Mouse (Mus musculus): ENCODE measurements around the gene Cnnm1.

The Cnnm1 gene

DNA sequence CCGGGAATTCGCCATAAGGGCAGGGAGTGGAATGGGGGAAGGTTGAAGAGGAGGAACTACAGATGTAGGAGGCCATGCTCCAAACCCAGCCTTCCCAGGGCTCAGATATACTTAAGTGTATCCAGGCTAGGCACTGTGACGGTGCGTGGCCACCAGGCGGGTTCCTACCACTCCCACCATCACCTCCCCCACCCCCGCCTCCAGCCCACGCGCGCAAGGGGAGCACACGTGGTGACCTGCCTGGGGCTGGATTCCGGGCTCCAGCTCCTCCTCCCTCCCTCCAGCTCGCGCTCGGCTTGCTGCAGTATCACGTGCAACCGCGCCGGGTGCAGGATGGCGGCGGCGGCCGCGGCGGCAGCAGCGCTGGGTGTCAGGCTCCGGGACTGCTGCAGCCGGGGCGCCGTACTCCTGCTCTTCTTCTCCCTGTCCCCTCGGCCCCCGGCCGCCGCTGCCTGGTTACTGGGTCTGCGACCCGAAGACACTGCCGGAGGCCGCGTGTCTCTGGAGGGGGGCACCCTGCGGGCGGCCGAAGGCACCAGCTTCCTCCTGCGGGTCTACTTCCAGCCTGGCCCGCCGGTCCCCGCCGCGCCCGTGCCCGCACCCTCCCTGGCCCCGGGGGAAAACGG lies at the start of gene Cnnm1:
Cnnm1 (plus strand) TSS at position 325 of the 626 bp plus-strand sequence.
- peak; percentile 9 to 26 for DNase-seq

DNA sequence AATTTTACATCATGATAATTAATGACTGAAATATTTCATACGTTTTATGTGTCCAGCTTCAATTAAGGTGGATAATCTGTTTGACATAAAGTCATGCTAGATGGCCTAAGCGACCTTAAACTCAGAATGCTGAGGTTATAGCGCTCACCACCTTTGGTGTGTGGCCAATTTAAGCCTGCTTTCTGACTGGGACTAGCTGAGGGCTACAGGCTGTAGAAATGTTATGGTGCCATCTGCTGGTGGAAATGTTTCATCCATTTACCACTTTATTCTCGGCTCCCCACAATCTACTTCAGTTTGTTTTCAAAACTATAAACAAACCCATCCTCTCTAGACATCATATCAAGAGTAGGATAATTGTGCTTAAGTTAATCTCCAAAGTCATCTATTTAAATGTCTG lies 43.9 kb upstream of the Cnnm1 start:
- peak in 1 of 2 experiments; percentile 40 for DNase-seq

DNA sequence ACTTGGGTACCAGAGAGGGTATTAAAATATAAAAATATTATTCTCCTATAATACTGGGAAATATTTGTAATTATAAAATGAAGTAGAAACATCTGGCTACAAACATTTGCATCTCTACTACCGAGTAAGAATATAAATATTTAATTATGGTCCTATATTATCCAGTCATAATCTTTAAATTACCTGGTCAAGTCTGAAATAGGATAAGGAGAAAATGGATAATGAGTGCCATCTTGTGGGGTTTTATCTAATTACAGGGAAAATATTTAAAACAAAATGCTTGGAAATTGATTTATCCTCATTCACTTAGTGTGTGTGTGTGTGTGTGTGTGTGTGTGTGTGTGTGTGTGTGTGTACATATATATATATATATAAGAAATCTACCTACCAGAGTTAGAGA lies 33.1 kb upstream of the Cnnm1 start:
- DNase-seq, result no peak

DNA sequence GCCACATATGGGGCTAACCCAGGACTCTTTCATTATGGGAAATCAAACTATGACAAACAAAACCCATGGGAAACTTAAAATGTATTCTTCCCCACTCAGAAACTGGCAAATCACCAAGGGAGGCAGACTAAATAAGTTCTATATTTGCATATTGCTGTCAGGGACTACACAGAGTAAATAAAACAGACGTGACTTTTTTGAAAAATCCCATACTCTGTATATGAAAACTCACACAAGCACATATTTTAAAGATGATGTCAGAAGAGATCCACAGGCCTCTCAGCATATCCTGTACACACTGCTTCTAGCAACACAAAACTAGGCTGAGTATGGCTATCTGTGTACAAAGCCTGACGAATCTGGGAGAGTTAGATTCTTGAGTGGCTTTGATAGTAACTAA lies 24.7 kb upstream of the Cnnm1 start:
- no peak for DNase-seq

DNA sequence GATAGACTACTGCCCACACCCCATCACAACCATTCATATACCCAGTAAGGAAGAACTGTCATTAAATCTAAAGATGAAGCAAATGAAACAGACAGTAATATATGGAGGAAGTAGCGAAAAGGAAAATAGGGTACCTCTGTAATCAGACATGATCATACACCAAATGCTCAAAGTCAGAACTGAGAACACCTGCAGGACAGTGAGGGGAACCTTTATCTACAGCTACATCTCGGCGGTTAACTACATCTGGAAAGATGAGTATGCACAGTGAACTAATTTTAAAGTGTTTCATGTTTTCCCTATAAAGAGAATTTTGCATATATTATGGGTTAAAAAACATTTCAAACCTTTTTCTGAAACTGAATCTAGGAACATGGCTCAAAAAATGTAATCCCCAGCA lies 19.7 kb upstream of the Cnnm1 start:
- DNase-seq, result no peak

DNA sequence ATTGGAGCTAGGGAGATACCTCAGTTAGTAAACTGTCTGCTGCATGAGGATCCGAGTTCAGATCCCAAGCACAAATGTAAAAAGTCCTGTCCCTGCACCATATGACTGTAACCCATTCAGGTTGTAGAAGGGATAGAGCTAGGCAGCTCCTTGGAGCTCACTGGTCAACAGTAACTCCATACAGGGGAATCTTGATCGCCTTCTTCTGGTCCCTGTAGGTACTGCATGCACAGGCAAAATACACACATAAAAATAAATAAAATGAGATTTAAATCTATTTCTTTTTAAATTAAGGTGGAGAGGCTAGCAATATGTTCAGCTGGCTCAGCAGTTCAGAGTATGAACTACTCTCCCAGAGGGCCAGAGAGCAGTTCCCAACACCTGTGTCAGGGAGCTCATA lies 16.2 kb upstream of the Cnnm1 start:
- DNase-seq, result no peak

DNA sequence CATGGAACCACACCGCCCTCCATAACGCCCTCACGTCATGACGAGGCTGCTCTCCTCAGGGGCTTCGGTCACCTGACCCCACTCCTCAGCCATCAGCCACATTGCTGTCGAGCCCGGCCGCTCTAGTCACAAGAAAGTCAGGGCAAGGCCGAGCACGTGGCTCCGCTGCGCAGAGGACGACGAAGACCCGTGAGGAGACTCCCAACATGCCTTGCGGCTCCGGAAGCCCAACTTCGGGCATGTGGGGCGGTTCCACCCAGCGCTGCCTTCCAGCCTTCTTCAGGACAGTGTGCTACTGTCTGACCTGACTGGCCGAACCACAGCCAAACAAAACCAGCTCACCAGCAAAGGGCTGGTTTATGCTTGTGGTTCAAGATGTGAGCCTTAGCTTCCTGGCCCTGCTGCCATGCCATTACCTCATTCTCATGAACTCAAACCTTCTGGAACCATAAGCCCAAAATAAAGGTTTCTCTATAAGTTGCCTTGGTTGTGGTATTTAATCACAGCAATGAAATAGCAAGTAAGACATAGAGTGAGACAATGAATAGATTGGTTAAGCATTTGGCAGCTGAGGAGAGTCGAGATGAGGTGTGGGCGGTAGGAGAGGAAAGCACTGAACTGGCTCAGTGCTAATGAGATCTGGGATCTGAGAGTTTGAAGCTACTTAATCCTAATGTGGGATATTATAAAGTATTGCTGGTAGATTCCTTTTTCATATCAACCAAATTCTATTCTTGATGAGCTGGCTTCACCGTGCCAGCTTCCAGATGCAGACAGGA lies 12.6 kb upstream of the Cnnm1 start:
- peak in 1 of 2 experiments; percentile 19 for DNase-seq

DNA sequence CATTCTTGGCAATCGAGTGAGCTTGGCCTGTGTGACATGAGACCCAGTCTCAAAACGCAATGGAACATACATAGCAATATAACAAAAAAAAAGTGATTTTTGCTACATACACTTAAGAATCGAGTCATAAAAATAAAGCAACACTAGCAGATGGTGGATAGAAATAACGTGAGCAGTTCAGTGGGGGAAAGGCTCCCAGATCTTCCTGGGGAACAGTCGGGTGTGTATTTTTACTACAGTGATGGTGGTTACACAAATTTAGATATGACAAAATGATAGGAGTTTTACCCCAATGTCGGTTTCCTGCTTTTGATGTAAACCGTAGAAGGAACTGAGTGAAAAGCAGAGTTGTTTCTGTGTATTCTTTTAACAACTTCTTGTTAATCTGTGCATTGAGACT lies 990 bp upstream of the Cnnm1 start:
- DNase-seq, result no peak

DNA sequence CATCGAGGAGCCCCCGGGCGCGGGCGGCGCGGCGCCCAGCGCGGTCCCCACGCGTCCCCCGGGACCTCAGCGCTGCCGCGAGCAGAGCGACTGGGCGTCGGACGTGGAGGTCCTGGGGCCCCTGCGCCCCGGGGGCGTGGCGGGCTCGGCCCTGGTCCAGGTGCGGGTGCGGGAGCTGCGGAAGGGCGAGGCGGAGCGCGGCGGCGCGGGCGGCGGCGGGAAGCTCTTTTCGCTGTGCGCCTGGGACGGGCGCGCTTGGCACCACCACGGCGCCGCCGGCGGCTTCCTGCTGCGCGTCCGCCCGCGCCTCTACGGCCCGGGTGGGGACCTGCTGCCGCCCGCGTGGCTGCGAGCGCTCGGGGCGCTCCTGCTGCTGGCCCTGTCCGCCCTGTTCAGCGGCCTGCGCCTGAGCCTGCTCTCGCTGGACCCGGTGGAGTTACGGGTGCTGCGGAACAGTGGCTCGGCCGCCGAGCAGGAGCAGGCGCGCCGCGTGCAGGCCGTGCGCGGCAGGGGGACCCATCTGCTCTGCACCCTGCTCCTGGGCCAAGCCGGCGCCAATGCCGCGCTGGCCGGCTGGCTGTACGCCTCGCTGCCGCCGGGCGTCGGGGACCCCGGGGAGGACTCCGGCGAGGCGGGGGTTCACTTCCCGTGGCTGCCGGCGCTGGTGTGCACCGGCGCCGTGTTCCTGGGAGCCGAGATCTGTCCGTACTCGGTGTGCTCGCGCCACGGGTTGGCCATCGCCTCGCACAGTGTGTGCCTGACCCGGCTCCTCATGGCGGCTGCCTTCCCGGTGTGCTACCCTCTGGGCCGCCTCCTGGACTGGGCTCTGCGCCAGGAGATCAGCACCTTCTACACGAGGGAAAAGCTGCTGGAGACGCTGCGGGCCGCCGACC lies 778 bp downstream of the Cnnm1 start:
- peak; percentile 5 to 26 for DNase-seq

DNA sequence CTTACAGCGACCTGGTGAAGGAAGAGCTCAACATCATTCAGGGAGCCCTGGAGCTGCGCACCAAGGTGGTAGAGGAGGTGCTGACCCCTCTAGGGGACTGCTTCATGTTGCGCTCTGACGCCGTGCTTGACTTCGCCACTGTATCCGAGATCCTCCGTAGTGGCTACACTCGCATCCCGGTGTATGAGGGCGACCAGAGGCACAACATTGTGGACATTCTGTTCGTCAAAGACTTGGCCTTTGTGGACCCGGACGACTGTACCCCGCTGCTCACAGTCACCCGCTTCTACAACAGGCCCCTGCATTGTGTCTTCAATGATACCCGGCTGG lies 1.4 kb downstream of the Cnnm1 start:
- DNase-seq, result no peak

DNA sequence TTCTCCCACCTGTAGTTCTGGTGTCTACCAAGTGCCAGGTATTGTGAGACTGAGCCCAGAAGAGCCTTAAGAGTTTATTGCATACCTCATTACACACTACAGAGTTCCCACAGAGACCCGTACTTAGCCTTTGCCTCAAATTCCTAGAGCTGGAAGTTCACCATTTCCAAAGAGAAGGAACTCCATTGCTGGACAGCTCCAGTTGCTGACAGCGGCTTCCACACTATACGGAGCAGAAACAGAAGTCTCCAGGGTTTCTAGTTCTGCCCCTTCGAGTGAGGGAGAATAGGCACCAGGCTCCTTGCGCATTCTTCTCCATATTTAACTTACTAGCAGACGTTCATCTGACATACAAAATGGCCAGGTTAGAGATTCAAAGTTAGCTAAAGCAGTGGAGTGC lies 2.0 kb downstream of the Cnnm1 start:
- DNase-seq, result no peak

DNA sequence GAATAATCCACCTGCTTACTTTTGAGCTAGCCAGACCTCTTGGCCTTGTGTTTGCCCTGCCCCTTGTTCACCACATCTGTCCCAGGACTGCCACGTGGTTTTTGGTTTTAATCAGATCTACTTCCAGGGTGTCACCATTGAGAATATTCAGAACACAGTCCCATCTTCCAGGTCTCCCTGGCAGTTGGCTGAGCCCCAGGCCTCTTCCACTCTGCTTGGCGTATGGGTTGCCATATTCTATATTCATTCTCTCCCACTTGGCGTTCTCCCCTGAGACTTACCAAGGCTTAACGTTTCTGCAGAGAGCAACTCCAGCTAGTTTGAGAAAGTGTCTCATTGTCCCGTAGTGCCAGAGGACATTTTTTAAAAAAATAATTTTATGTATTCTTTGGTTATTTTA lies 2.7 kb downstream of the Cnnm1 start:
- DNase-seq, result no peak

DNA sequence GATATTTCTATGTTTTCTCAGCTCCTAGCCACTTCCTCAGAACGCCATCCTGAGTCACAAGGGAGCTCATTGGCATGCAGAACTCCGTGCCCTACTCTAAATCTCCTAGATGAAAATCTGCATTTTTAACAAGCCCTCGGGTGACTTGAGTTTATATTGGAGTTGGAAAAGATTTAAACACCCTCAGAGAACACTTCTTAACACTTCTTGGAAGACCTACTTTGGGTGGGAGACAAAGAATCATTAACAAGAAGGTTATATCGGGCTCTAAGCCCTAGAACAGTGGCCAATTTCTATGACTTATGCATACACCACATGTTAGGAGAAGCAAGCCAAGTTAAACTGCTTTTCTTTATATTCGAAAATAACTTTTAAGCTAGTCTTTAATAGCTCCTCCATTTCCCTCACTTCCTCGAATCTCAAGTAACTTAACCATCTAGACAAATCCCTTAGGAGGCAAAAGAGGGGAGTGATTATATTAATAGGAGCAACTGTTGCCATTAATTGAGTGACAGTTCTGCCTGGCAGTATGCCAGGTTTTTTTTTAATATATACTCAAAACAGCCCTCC lies 4.5 kb downstream of the Cnnm1 start:
- DNase-seq, result no peak

DNA sequence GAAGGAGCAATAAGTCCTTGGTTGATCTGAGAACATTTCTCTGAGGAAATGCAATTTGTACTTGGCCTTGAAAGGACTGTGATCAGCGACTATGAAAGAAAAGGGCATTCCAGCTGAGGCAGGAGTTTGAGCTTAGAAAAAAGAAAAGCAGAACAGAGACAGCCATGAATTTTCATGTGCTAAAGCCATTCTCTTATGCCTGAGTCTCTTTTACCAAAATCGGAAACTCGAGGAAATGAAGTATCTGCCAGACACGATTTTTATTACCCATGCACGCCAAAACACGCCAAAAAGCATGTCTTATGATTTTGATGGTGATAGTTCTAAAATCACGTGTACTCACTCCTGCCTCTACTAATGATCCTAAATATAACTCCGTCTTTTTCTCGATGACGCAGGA lies 11.3 kb downstream of the Cnnm1 start:
- DNase-seq, result no peak

DNA sequence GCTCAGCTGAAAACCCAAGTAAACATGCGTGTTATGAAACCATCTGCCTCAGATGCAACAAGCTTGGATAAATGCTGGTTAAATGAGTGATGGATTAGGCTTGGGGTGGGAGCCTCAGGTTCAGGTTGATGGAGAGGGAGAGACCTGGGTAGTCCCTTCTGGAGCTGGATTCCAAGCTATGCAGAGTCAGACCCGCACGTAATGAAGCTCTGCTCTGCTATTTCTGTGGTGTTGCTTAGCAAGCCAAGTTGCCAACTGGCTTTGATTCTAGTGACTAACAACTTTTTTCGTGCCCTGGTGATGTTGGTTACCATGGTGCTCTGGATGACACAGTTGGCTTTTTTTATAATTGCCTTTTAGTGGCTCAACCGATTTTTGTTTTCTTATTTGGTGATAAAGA lies 11.9 kb downstream of the Cnnm1 start:
- no peak for DNase-seq

DNA sequence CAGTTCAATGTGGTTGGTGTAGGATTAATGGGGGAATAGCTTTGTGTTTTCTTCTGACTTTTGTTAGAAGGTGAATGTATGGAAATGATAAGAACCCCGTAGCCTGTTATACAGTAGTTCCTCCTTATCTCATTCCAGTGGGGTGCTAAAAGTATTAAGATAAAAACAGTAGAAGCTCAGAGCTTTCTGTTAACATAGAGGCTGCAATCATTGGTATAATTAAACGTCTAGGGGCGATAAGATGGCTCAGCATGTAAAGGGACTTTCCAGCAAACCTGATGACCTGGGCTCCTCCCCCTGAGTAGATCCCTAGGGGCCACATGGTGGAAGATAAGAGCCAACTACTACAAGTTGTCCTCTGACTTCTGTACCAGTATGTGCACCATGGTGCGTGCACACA lies 12.8 kb downstream of the Cnnm1 start:
- DNase-seq, result no peak

DNA sequence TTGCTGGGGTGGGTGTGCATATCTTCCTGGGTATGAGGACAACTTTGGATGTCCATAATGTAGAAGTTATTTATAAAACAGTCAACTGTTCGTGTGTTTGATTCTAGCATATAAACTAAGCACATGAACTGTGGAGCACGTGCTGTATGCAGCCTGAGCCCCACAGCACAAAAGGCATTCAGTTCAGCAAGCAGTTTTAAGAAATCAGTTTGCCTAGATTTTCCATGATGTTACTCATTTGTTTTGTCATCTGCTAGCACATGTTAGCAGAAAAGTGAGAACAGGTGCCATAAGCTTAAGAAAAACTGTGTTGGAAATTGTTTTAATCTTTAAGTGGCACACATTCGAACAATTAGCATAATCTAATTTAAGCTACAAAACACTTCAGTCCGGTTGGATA lies 19.7 kb downstream of the Cnnm1 start:
- no peak for DNase-seq

DNA sequence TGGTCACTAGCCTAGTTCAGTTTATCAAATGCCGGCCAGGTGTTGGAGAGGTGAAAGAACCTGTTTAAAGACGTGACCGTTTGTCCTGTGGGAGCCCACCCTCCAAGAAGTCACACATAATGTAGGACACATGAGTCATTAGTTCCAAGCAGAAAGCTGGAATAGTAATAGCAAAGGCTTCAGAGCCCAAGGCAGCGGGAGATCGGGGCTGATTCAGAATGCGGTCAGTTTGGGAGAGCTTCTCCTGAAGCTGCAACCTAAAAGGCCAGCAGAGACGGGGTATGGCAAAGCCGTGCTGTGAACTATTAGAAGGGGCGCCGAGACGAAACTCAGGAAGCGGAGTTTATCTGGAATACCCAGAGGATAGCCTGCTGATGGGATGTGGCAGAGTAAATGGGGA lies 20.2 kb downstream of the Cnnm1 start:
- no peak for DNase-seq

DNA sequence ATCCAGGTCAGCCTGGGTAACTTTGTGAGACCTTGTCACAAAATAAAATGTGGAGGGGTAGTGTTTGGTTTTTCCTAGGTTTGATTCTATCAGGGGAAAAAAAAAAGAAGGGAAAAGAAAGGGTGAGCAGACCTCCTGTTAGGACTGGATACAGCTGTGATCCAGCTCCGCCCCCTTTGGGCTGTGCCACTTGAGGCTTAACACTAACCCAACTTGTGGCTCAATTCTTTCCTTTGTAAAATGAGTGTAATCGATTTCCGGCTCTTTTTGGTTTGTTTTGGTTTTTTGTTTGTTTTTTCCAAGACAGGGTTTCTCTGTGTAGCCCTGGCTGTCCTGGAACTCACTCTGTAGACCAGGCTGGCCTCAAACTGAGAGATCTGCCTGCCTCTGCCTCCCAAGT lies 21.9 kb downstream of the Cnnm1 start:
- no peak for DNase-seq

DNA sequence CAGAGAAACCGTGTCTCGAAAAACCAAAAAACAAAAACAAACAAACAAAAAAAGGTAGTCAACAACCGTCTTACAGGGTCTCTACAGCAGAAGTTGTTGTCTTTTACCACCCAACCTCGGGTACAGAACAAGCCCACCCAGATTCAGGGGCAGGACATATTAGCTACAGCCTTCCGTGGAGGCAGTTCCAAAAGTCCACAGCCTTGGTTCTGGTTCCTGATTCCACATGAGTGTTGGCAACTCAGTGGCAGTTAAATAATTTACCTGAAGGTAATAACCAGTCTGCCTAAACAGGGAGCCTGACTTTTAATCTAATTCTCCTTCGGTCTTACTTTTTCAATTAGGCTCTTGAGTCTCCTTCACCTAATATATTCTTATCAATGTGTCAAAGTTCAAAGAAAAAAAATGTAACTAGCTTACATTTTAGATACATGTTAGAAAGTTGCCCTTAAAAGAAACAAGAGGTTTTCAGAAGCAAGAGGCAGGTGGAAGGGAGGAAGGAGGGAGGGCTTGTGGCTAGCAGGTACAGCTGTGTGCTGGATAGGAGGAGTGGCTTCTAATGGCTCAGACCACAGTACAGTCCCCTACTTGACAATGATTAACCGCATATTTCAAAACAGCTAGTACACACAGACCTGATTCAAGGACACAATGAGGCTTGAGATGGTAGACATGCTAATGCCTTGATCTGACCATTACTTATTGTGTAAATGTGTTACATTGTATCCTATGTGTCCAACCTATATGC lies 23.5 kb downstream of the Cnnm1 start:
- no peak for DNase-seq

DNA sequence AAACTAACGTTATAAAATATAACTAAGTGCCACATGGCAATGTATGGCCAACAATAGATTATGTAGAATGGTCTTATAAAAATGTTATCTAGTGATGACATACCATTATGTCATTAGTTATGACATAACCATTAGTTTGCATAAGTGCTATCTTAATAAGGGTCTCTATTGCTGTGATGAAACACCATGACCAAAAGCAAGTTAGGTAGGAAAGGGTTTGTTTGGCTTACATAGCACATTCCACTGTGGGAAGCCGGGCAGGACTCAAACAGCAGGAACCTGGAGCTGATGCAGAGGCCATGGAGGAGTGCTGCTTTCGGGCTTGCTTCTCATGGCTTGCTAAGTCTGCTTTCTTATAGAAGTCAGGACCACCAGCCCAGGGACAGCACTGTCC lies 24.1 kb downstream of the Cnnm1 start:
- no peak for DNase-seq

DNA sequence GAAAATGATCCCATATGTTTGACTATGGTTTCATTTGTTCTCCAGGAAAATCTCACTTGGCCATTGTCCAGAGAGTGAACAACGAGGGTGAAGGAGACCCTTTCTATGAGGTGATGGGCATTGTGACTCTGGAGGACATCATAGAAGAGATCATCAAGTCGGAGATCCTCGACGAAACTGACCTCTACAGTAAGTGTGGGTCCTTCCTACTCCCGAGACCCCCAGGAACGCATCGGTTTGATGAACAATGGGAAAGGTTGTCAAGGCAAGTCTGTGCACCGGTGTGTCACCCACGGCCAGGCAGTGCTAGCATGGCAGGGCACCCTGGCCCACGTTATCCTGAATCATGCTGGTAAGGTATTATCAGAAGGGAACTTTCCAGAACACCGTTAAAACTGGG lies 24.8 kb downstream of the Cnnm1 start:
- no peak for DNase-seq
